Mouse (Mus musculus) liver, postnatal 0 days (tissue): Measurements from ENCODE around the gene Nkx2-3. TPM values are rescaled to one million over a fixed set of nuclear protein-coding genes. Genes with fewer than 3 reads are reported as not detected.

Experiments used
- ATAC-seq: fragments of 200-750 bp; cut with Nextera tagmentation; 2 replicates; pipeline ENCODE4 v1.8.0; 2017; ENCODE audit warnings: mild to moderate bottlenecking, moderate library complexity
- DNase-seq: peaks from one replicate; pipeline ENCODE4 v3.0.0-alpha.2; 2016
- H3K27ac ChIP-seq: fragments of 300-500 bp; sonication (generic); 2 replicates; pipeline ENCODE4 v1.5.1; 2014; ENCODE audit warnings: antibody characterized with exemption, moderate library complexity, mild to moderate bottlenecking, low read depth
- H3K27me3 ChIP-seq: fragments of 300-500 bp; sonication (generic); 2 replicates; pipeline ENCODE4 v1.6.1; 2014; ENCODE audit warnings: low read length, control low read depth, mixed read lengths; ENCODE audit not compliant: insufficient read depth
- H3K36me3 ChIP-seq: fragments of 300-500 bp; sonication (generic); replicated peaks from 2 replicates; pipeline ENCODE4 v1.6.1; 2014; ENCODE audit warnings: mild to moderate bottlenecking, control low read depth, low read length, moderate library complexity, mixed read lengths; ENCODE audit not compliant: insufficient read depth
- H3K4me1 ChIP-seq: fragments of 300-500 bp; sonication (generic); 2 replicates; pipeline ENCODE4 v1.6.1; 2014; ENCODE audit warnings: antibody characterized with exemption, mild to moderate bottlenecking, control low read depth; ENCODE audit not compliant: insufficient read depth
- H3K4me2 ChIP-seq: fragments of 300-500 bp; sonication (generic); 2 replicates; pipeline ENCODE4 v1.6.1; 2014; ENCODE audit warnings: low read depth, mild to moderate bottlenecking, low read length, moderate library complexity, mixed read lengths
- H3K4me3 ChIP-seq: fragments of 300-500 bp; sonication (generic); 2 replicates; pipeline ENCODE4 v1.5.1; 2014; ENCODE audit warnings: low read depth, low read length
- H3K9ac ChIP-seq: fragments of 300-500 bp; sonication (generic); replicated peaks from 2 replicates; pipeline ENCODE4 v1.6.1; 2014; ENCODE audit warnings: mild to moderate bottlenecking, moderate library complexity
- H3K9me3 ChIP-seq: fragments of 300-500 bp; sonication (generic); 2 replicates; pipeline ENCODE4 v1.6.1; 2016; ENCODE audit warnings: mild to moderate bottlenecking, control low read depth, low read length, mixed read lengths
- CTCF ChIP-seq: sonication (generic); IDR thresholded peaks from 2 replicates; pipeline ENCODE4 v1.5.1; 2016; ENCODE audit warnings: antibody characterized with exemption, low read depth
- EP300 ChIP-seq: IDR thresholded peaks from 2 replicates; pipeline ENCODE4 v1.6.1; 2016; ENCODE audit warnings: antibody characterized with exemption, low read depth, mild to moderate bottlenecking
- WGBS: fragments of 180-500 bp; shearing (Covaris S2); extraction: QIAGEN DNeasy Blood & Tissue Kit; methylation state at CpG from one replicate; pipeline ENCODE4 v1.1.7; 2014; ENCODE audit not compliant: insufficient replicate concordance; 5-methylcytosine and 5-hydroxymethylcytosine counted together
- polyA plus RNA-seq: library from polyadenylated mRNA; unstranded; fragments of >200 nt; fragmentation: Nextera tagmentation; extraction: Ambion mirVana; gene quantifications from 2 replicates; pipeline ENCODE4 v1.2.1, GENCODE M21; 2015

Gene Nkx2-3
- polyA plus RNA-seq, 1 experiment from 2014 or later, result 0.13 TPM

- peaks cover 17% of the 10 kb centered on the region for H3K4me1 ChIP-seq
- DNase-seq, result no peak
- ATAC-seq, result no peak
Measured at GRCm38 (mm10) chr19:43646852-43647251, 34.7 kb downstream of the Nkx2-3 start.

GRCm38 (mm10) chr19:43647261-43647660, 35.1 kb downstream of the Nkx2-3 start:
- Histone ChIP-seq H3K36me3 (no peaks in the 10 kb centered on the region), H3K27me3 (peaks cover 3% of the 10 kb centered on the region; the same call in 1 of the 2 replicates), H3K4me2 (no peak overlapping the region), H3K27ac (no peak overlapping the region), H3K9me3 (no peaks in the 10 kb centered on the region), H3K9ac (no peak overlapping the region), H3K4me1 (peaks cover 17% of the 10 kb centered on the region), H3K4me3 (no peak overlapping the region)
- DNase-seq (no peak), ATAC-seq (no peak)
- WGBS, result 47% methylated on average over 9 of the region's 9 CpGs
- no peak for TF ChIP-seq CTCF
- no peak for TF ChIP-seq EP300

More at GRCm38 (mm10) chr19:43646852-43647251, 34.7 kb downstream of the Nkx2-3 start:
- H3K9me3 ChIP-seq, result no peaks in the 10 kb centered on the region
- H3K4me2 ChIP-seq, result no peak overlapping the region
- no peaks in the 10 kb centered on the region for H3K27me3 ChIP-seq
- no peaks in the 10 kb centered on the region for H3K36me3 ChIP-seq
- H3K27ac ChIP-seq, result no peak overlapping the region
- H3K9ac ChIP-seq, result no peak overlapping the region
- TF ChIP-seq CTCF (no peak), EP300 (no peak)
- no peak overlapping the region for H3K4me3 ChIP-seq
- 49% methylated on average over 7 of the region's 7 CpGs for WGBS

- no peaks in the 10 kb centered on the region for H3K9me3 ChIP-seq
- no peak overlapping the region for H3K4me3 ChIP-seq
- no peak for TF ChIP-seq EP300
- no peak for TF ChIP-seq CTCF
- peak; percentile 50 for DNase-seq
- no peak overlapping the region for H3K27ac ChIP-seq
- H3K9ac ChIP-seq, result no peak overlapping the region
- peaks cover 6% of the 10 kb centered on the region; the same call in 1 of the 2 replicates for H3K27me3 ChIP-seq
- no peak overlapping the region for H3K4me2 ChIP-seq
- no peak for ATAC-seq
- 44% methylated on average over 4 of the region's 4 CpGs for WGBS
- H3K4me1 ChIP-seq, result peaks cover 17% of the 10 kb centered on the region
- no peaks in the 10 kb centered on the region for H3K36me3 ChIP-seq
Measured at GRCm38 (mm10) chr19:43648343-43648742, 36.2 kb downstream of the Nkx2-3 start.

- TF ChIP-seq EP300 (no peak), CTCF (no peak)
Measured at GRCm38 (mm10) chr19:43651241-43651785, 39.2 kb downstream of the Nkx2-3 start.

GRCm38 (mm10) chr19:43655735-43656492, 43.8 kb downstream of the Nkx2-3 start:
- Histone ChIP-seq H3K9ac (no peak overlapping the region), H3K9me3 (no peaks in the 10 kb centered on the region), H3K4me1 (no peaks in the 10 kb centered on the region), H3K36me3 (no peaks in the 10 kb centered on the region), H3K4me2 (no peak overlapping the region), H3K27ac (no peak overlapping the region), H3K4me3 (no peak overlapping the region), H3K27me3 (peaks cover 12% of the 10 kb centered on the region; the same call in 1 of the 2 replicates)
- DNase-seq (peak; percentile 80), ATAC-seq (peak; percentile 29; the same call in 1 of the 2 replicates)
- 40% methylated on average over 11 of the region's 11 CpGs for WGBS
- TF ChIP-seq EP300, result no peak
- TF ChIP-seq CTCF, result peak; percentile 90

More at GRCm38 (mm10) chr19:43651241-43651785, 39.2 kb downstream of the Nkx2-3 start:
- no peak for DNase-seq
- H3K9ac ChIP-seq, result no peak overlapping the region
- no peaks in the 10 kb centered on the region for H3K36me3 ChIP-seq
- H3K4me3 ChIP-seq, result no peak overlapping the region
- H3K27ac ChIP-seq, result no peak overlapping the region
- H3K27me3 ChIP-seq, result peaks cover 12% of the 10 kb centered on the region; the same call in 1 of the 2 replicates
- WGBS, result 47% methylated on average over 8 of the region's 8 CpGs
- no peaks in the 10 kb centered on the region for H3K9me3 ChIP-seq
- peaks cover 8% of the 10 kb centered on the region for H3K4me1 ChIP-seq
- no peak for ATAC-seq
- H3K4me2 ChIP-seq, result no peak overlapping the region

GRCm38 (mm10) chr19:43659632-43660031, 47.5 kb downstream of the Nkx2-3 start:
- no peak for TF ChIP-seq EP300

More at GRCm38 (mm10) chr19:43659632-43660031, 47.5 kb downstream of the Nkx2-3 start:
- DNase-seq (no peak), ATAC-seq (no peak)
- Histone ChIP-seq H3K9ac (no peak overlapping the region), H3K27ac (no peak overlapping the region), H3K36me3 (peaks cover 19% of the 10 kb centered on the region), H3K4me1 (no peaks in the 10 kb centered on the region), H3K4me2 (no peak overlapping the region), H3K4me3 (no peak overlapping the region), H3K27me3 (no peaks in the 10 kb centered on the region), H3K9me3 (no peaks in the 10 kb centered on the region)
- WGBS, result 56% methylated on average over 6 of the region's 6 CpGs
